Mouse (Mus musculus) liver, embryonic 15.5 days (tissue): ENCODE data around the gene Wwox. TPM values are rescaled to one million over a fixed set of nuclear protein-coding genes. Genes with fewer than 3 reads are reported as not detected.

Experiments used
- ATAC-seq: fragments of 200-750 bp; cut with Nextera tagmentation; 2 replicates; pipeline ENCODE4 v1.8.0; 2017; ENCODE audit warnings: moderate number of reproducible peaks, mild to moderate bottlenecking, moderate library complexity; ENCODE audit not compliant: insufficient read depth
- H3K27ac ChIP-seq: fragments of 300-500 bp; sonication (generic); replicated peaks from 2 replicates; pipeline ENCODE4 v1.5.1; 2015; ENCODE audit warnings: mild to moderate bottlenecking, inconsistent platforms
- H3K27me3 ChIP-seq: fragments of 300-500 bp; sonication (generic); 2 replicates; pipeline ENCODE4 v1.6.1; 2015; ENCODE audit warnings: mild to moderate bottlenecking, inconsistent platforms
- H3K36me3 ChIP-seq: fragments of 300-500 bp; sonication (generic); replicated peaks from 2 replicates; pipeline ENCODE4 v1.6.1; 2015; ENCODE audit warnings: moderate library complexity, mild to moderate bottlenecking, inconsistent platforms
- H3K4me1 ChIP-seq: fragments of 300-500 bp; sonication (generic); replicated peaks from 2 replicates; pipeline ENCODE4 v1.6.1; 2015; ENCODE audit warnings: inconsistent platforms
- H3K4me2 ChIP-seq: fragments of 300-500 bp; sonication (generic); 2 replicates; pipeline ENCODE4 v1.6.1; 2015; ENCODE audit warnings: moderate library complexity, mild to moderate bottlenecking, inconsistent platforms
- H3K4me3 ChIP-seq: fragments of 300-500 bp; sonication (generic); replicated peaks from 2 replicates; pipeline ENCODE4 v1.5.1; 2015; ENCODE audit warnings: mild to moderate bottlenecking, inconsistent platforms
- H3K9ac ChIP-seq: fragments of 300-500 bp; sonication (generic); 2 replicates; pipeline ENCODE4 v1.6.1; 2015; ENCODE audit warnings: moderate library complexity, mild to moderate bottlenecking, inconsistent platforms
- H3K9me3 ChIP-seq: fragments of 300-500 bp; sonication (generic); replicated peaks from 2 replicates; pipeline ENCODE4 v1.6.1; 2016; ENCODE audit warnings: inconsistent platforms
- WGBS: fragments of 180-500 bp; shearing (Covaris S2); methylation state at CpG from one replicate; pipeline ENCODE4 v1.1.7; 2015; ENCODE audit warnings: mixed read lengths; ENCODE audit not compliant: insufficient replicate concordance; 5-methylcytosine and 5-hydroxymethylcytosine counted together
- polyA plus RNA-seq: library from polyadenylated mRNA; unstranded; fragments of >200 nt; fragmentation: Nextera tagmentation; extraction: Ambion mirVana; gene quantifications from 2 replicates; pipeline ENCODE4 v1.2.1, GENCODE M21; 2015

Wwox gene
- polyA plus RNA-seq, 1 experiment from 2014 or later, result 3.5 TPM

GRCm38 (mm10) chr8:115006561-115006960, 567.1 kb downstream of the Wwox start:
- no peak for ATAC-seq
- 78% methylated on average over 8 of the region's 8 CpGs for WGBS

GRCm38 (mm10) chr8:115007280-115007679, 567.8 kb downstream of the Wwox start:
- Histone ChIP-seq H3K27me3 (no peaks in the 10 kb centered on the region), H3K4me2 (no peak overlapping the region), H3K4me1 (no peaks in the 10 kb centered on the region), H3K9me3 (no peaks in the 10 kb centered on the region), H3K9ac (no peak overlapping the region), H3K36me3 (no peaks in the 10 kb centered on the region), H3K4me3 (no peak overlapping the region), H3K27ac (no peak overlapping the region)
- no peak for ATAC-seq
- 66% methylated on average over 7 of the region's 7 CpGs for WGBS

More at GRCm38 (mm10) chr8:115006561-115006960, 567.1 kb downstream of the Wwox start:
- H3K9me3 ChIP-seq, result no peaks in the 10 kb centered on the region
- no peak overlapping the region for H3K4me2 ChIP-seq
- H3K4me3 ChIP-seq, result no peak overlapping the region
- H3K36me3 ChIP-seq, result no peaks in the 10 kb centered on the region
- no peak overlapping the region for H3K27ac ChIP-seq
- no peak overlapping the region for H3K9ac ChIP-seq
- no peaks in the 10 kb centered on the region for H3K27me3 ChIP-seq
- no peaks in the 10 kb centered on the region for H3K4me1 ChIP-seq

- Histone ChIP-seq H3K36me3 (no peaks in the 10 kb centered on the region), H3K9me3 (no peaks in the 10 kb centered on the region), H3K27me3 (no peaks in the 10 kb centered on the region), H3K4me1 (no peaks in the 10 kb centered on the region), H3K27ac (no peak overlapping the region), H3K4me3 (no peak overlapping the region), H3K9ac (no peak overlapping the region), H3K4me2 (no peak overlapping the region)
- WGBS, result 63% methylated on average over 9 of the region's 9 CpGs
- ATAC-seq, result no peak
Observed at GRCm38 (mm10) chr8:115008624-115009620, 569.5 kb downstream of the Wwox start.

GRCm38 (mm10) chr8:115009897-115010768, 570.7 kb downstream of the Wwox start:
- no peaks in the 10 kb centered on the region for H3K9me3 ChIP-seq
- no peaks in the 10 kb centered on the region for H3K36me3 ChIP-seq
- no peak for ATAC-seq
- H3K27ac ChIP-seq, result no peak overlapping the region
- H3K4me2 ChIP-seq, result no peak overlapping the region
- no peak overlapping the region for H3K4me3 ChIP-seq
- 35% methylated on average over 9 of the region's 9 CpGs for WGBS
- H3K27me3 ChIP-seq, result no peaks in the 10 kb centered on the region
- H3K9ac ChIP-seq, result no peak overlapping the region
- H3K4me1 ChIP-seq, result no peaks in the 10 kb centered on the region

- H3K27ac ChIP-seq, result no peak overlapping the region
- no peak overlapping the region for H3K4me2 ChIP-seq
Observed at GRCm38 (mm10) chr8:115010769-115011073, 571.3 kb downstream of the Wwox start.

GRCm38 (mm10) chr8:115019661-115020060, 580.2 kb downstream of the Wwox start:
- H3K36me3 ChIP-seq, result no peaks in the 10 kb centered on the region
- no peak for ATAC-seq
- H3K27ac ChIP-seq, result no peak overlapping the region
- H3K4me2 ChIP-seq, result no peak overlapping the region
- H3K4me1 ChIP-seq, result no peaks in the 10 kb centered on the region
- H3K9ac ChIP-seq, result no peak overlapping the region
- no peak overlapping the region for H3K4me3 ChIP-seq
- no peaks in the 10 kb centered on the region for H3K27me3 ChIP-seq
- WGBS, result 63% methylated on average over 15 of the region's 15 CpGs
- no peaks in the 10 kb centered on the region for H3K9me3 ChIP-seq

More at GRCm38 (mm10) chr8:115010769-115011073, 571.3 kb downstream of the Wwox start:
- no peaks in the 10 kb centered on the region for H3K36me3 ChIP-seq
- ATAC-seq, result no peak
- 49% methylated on average over 9 of the region's 9 CpGs for WGBS
- no peak overlapping the region for H3K4me3 ChIP-seq
- no peaks in the 10 kb centered on the region for H3K27me3 ChIP-seq
- H3K9me3 ChIP-seq, result no peaks in the 10 kb centered on the region
- H3K9ac ChIP-seq, result no peak overlapping the region
- H3K4me1 ChIP-seq, result no peaks in the 10 kb centered on the region

GRCm38 (mm10) chr8:115021731-115022130, 582.3 kb downstream of the Wwox start:
- WGBS, result 68% methylated on average over 8 of the region's 8 CpGs
- ATAC-seq, result no peak

GRCm38 (mm10) chr8:115024062-115024461, 584.6 kb downstream of the Wwox start:
- no peaks in the 10 kb centered on the region for H3K9me3 ChIP-seq
- no peak overlapping the region for H3K4me2 ChIP-seq
- H3K4me1 ChIP-seq, result no peaks in the 10 kb centered on the region
- no peaks in the 10 kb centered on the region for H3K27me3 ChIP-seq
- no peak overlapping the region for H3K4me3 ChIP-seq
- 64% methylated on average over 4 of the region's 4 CpGs for WGBS
- H3K9ac ChIP-seq, result no peak overlapping the region
- H3K27ac ChIP-seq, result no peak overlapping the region
- ATAC-seq, result no peak
- H3K36me3 ChIP-seq, result no peaks in the 10 kb centered on the region

More at GRCm38 (mm10) chr8:115021731-115022130, 582.3 kb downstream of the Wwox start:
- Histone ChIP-seq H3K36me3 (no peaks in the 10 kb centered on the region), H3K9ac (no peak overlapping the region), H3K4me3 (no peak overlapping the region), H3K27ac (no peak overlapping the region), H3K27me3 (no peaks in the 10 kb centered on the region), H3K4me2 (no peak overlapping the region), H3K4me1 (no peaks in the 10 kb centered on the region), H3K9me3 (no peaks in the 10 kb centered on the region)

GRCm38 (mm10) chr8:115025390-115026098, 586.1 kb downstream of the Wwox start:
- Histone ChIP-seq H3K27ac (no peak overlapping the region), H3K9ac (no peak overlapping the region), H3K4me2 (no peak overlapping the region), H3K4me1 (no peaks in the 10 kb centered on the region), H3K9me3 (no peaks in the 10 kb centered on the region), H3K27me3 (no peaks in the 10 kb centered on the region), H3K4me3 (no peak overlapping the region), H3K36me3 (no peaks in the 10 kb centered on the region)
- ATAC-seq, result no peak
- 76% methylated on average over 10 of the region's 10 CpGs for WGBS

- H3K4me1 ChIP-seq, result no peaks in the 10 kb centered on the region
- H3K4me2 ChIP-seq, result no peak overlapping the region
- H3K4me3 ChIP-seq, result no peak overlapping the region
- H3K36me3 ChIP-seq, result no peaks in the 10 kb centered on the region
- H3K9me3 ChIP-seq, result no peaks in the 10 kb centered on the region
- H3K27me3 ChIP-seq, result no peaks in the 10 kb centered on the region
- no peak for ATAC-seq
- no peak overlapping the region for H3K9ac ChIP-seq
- no peak overlapping the region for H3K27ac ChIP-seq
- WGBS, result 73% methylated on average over 7 of the region's 7 CpGs
Observed at GRCm38 (mm10) chr8:115026201-115026600, 586.7 kb downstream of the Wwox start.
